In genomic region chr1:75609264-75609662, GRCm38 (mm10) we compare ENCODE assay signal across 13 mouse cellular contexts.
"Had no signal": no experiment of that assay in that cellular context is flagged by ENCODE, and none has a peak within 500 bp of the region (broad histone marks: within the 10 kb centered on the region; RNA-seq: fewer than 3 reads in every experiment).

No protein-coding gene starts in this region.

- H3K4me1 ChIP-seq: liver, embryonic 15.5 days had no signal

- H3K27me3 ChIP-seq: liver, embryonic 15.5 days had no signal

- H3K27ac ChIP-seq: kidney, postnatal 0 days; layer of hippocampus, adult 2 months; liver, embryonic 15.5 days; midbrain, embryonic 10.5 days; stomach, postnatal 0 days had no signal

- H3K4me2 ChIP-seq: liver, embryonic 15.5 days had no signal

- ATAC-seq: intestine, postnatal 0 days; lung, postnatal 0 days had no signal

- H3K9ac ChIP-seq: liver, embryonic 15.5 days had no signal

- H3K36me3 ChIP-seq: liver, embryonic 15.5 days; midbrain, embryonic 10.5 days had no signal

- H3K4me3 ChIP-seq: layer of hippocampus, adult 2 months; liver, embryonic 15.5 days; midbrain, embryonic 10.5 days had no signal

- H3K9me3 ChIP-seq: liver, embryonic 15.5 days; midbrain, embryonic 10.5 days had no signal

- DNase-seq: kidney, adult 8-10 months; kidney, postnatal 4 days; lung, adult 2 months; lung, postnatal 36 days; midbrain, embryonic 14.5 days; thymus, postnatal 14 days had no signal
